Mouse (Mus musculus): Measurements from ENCODE around the gene Ifi35. TPM values are rescaled to one million over a fixed set of nuclear protein-coding genes. Genes with fewer than 3 reads are reported as not detected.
"Not testable (repeated sequence)": the region's sequence is repeated elsewhere in the genome, so short reads cannot be mapped to it uniquely, and the experiment has no call there.

Gene Ifi35
- total RNA-seq, 2 experiments from 2014 or later = 8.6 to 8.7 TPM

GRCm38 (mm10) chr11:101446860-101447259, 1.3 kb upstream of the Ifi35 start:
- not testable (repeated sequence) for DNase-seq (ENCODE audit: low spot score)

DNA sequence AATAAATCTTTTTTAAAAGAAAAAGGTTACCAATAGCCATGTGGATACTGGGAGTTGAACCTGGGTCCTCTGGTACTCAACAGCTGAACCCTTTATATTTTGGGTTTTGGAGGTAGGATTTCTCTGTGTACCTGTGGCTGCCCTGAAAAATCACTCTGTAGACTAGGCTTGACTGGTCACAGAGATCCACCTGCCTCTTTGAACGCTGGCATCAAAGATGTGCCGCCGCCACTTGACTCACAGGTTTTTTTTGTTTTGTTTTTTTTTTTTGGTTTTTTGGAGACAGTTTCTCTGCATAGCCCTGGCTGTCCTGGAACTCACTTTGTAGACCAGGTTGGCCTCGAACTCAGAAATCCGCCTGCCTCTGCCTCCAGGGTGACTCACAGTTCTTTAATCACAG, 421 bp upstream of the Ifi35 start:
- no peak for DNase-seq (ENCODE audit: low spot score)

DNA sequence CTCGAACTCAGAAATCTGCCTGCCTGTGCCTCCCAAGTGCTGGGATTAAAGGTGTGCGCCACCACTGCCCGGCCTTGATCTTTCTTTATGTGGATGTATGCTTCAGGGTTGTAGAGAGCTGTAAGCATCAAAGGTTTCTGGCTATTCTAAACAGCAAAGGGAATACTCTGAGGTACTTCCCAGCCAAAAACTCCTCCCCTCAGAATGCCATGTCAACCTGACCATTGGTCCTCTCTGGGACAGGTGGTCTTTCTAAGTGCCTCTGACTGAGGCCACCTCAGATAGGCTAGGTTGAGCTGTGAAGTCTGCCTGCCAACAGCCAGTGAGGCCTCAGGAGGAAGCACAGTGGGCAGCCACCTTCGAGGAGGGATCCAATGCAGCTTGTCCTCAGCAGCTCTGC, 692 bp downstream of the Ifi35 start:
- no peak for DNase-seq (ENCODE audit: low spot score)

GRCm38 (mm10) chr11:101449596-101449995, 1.4 kb downstream of the Ifi35 start:
- not testable (repeated sequence) for DNase-seq (ENCODE audit: low spot score)

DNA sequence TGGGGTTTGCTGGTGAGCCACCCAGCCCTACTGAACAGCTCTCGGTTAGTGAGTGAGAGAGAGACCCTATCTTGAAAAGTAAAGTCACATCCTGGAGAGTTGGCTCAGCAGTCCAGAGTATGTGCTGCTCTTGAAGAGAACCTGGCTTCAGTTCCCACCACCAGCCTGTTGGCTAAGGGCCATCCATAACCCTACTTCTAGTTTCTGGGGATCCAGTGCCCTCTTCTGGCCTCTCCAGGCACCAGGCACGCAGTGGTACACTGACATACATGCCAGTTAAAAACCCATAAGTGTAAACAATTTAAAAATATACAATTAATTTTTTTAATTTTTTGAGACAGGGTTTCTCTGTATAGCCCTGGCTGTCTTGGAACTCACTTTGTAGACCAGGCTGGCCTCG, 2.2 kb downstream of the Ifi35 start:
- DNase-seq (ENCODE audit: low spot score) = no peak

DNA sequence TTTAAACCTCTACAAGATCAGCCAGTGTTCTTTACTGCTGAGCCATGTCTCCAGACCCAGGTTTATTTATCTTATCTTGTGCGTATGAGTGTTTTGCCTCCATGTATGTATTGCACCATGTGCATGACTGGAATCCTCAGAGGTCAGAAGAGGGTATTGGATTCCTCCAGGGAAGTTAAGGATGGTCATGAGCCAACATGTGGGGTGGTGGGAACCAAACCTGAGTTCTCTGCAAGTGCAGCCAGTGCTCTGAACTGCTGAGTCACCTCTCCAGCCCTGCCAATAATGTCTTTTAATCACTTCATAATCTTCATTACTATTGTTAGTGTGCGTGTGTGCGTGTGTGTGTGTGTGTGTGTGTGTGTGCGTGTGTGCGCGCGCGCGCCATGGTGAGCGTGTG, 3.3 kb downstream of the Ifi35 start:
- DNase-seq (ENCODE audit: low spot score) = no peak

DNA sequence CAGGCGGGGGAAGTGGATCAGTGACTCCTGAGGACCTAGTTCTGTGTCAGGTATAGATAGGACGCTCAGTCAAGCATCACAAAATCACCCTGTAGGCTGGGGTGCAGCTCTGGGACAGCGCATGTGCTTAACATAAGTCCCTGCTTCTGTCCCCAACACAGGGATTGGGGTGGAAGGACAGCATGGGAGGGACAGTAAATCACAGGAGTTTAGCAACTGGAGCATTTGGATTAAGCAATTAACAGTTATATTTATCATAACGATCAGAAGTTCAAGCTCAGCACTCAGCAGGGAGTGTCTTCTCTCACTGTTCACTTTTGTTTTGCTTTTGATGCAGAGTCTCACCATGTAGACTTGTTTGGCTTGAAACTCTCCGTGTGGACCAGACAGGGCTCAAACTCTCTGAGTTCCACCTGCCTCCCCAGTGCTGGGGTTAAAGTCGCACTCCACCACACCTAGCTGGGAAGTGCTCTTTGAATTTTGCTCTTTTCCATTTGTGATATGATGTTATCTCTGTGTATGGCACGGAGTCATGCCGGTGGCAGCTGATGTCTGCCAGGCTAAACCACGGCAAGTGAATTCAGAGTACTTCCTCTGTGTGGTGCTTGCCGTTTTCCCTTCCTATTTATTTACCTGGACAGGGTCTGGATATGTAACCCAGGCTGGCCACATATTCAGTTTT, 4.0 kb downstream of the Ifi35 start:
- DNase-seq (ENCODE audit: low spot score) = no peak

DNA sequence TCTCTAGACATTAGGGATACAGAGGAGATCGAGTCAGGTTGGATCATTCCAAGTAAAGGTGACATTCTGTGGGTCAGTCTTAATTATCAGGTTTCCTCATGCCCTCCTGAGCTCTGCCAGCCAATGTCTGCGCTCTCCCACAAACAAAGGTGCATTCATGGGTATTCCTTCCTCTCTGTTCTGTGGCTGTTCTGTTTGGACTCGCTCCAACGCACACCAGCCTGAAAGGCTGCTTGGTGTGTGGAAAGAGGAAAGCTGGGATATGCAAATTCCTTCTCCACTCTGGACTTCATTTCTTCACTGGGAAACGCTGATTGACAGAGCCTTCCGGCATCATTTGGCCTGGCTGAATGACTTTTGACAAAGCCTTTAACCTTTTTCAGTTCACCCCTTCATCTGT, 6.5 kb downstream of the Ifi35 start:
- no peak for DNase-seq (ENCODE audit: low spot score)

DNA sequence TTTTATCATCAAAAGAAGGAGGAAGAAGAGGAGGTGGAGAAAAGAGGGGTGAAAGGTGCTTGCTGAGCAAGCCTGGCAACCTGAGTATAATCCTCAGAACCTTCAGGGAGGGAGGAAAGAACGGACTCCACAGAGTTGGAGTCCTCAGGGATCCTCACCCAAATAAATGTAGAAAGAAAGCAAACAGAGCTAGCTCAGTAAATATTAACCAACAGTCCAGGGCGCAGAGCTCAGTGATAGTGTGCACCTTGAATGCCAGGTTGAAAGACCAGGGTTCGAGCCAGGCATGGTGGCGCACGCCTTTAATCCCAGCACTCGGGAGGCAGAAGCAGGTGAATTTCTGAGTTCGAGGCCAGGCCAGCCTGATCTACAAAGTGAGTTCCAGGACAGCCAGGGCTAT, 7.4 kb downstream of the Ifi35 start:
- DNase-seq (ENCODE audit: low spot score) = no peak

DNA sequence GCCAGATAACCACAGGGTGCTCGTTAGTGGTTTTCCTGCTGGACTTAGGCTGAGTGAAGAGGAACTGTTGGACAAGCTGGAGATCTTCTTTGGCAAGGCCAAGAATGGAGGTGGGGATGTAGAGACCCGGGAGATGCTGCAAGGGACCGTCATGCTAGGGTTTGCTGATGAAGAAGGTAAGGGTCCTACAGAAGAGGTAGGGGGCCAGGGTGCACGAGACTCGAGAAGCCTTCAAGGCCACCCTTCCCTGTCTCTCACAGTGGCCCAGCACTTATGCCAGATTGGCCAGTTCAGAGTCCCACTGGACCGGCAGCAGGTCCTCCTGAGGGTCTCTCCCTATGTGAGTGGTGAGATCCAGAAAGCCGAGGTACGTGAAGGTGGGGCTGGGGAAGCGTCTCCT, 9.4 kb downstream of the Ifi35 start:
- DNase-seq (ENCODE audit: low spot score) = no peak

GRCm38 (mm10) chr11:101458217-101458616, 10.0 kb downstream of the Ifi35 start:
- DNase-seq (ENCODE audit: low spot score) = no peak

- DNase-seq (ENCODE audit: low spot score) = no peak
Observed at GRCm38 (mm10) chr11:101459716-101460115, 11.5 kb downstream of the Ifi35 start.

DNA sequence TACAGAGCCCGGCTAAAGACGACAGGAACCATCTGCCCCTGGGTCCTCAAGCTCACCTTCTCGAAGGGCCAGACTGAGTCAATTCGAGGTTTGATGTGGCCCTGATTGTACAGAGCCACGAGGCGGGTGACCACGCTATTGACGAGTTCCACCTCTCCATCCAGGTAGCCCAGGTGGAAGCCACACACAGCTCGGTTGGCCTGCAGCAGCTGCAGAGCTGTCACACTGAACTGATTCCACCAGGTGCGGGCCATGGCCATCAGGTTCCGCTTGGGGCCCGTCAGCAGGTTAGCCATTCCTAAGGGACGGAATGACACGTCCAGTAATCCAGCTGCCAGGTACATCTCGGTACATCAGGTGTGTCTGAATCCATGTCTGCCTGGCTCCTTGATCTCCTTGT, 12.1 kb downstream of the Ifi35 start:
- no peak for DNase-seq (ENCODE audit: low spot score)

DNA sequence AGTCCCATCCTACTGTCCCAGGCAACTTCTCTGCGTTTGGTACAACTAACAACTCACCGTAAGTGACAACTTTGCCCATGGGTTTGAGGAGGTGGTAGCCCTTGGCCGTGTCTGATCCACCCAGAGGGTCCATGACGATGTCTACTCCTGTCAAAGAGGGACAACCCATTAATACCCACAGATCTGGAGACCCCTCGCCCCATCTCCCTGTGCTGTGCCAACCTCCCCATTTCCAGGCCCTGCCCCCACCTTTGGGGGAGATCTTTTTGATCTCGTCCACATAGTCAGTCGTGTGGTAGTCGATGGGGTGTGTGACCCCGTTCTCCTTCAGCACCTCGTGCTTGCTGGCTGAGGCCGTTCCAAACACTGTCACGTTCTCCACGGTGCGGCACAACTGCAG, 13.9 kb downstream of the Ifi35 start:
- DNase-seq (ENCODE audit: low spot score) = no peak

- no peak for DNase-seq (ENCODE audit: low spot score)
Observed at GRCm38 (mm10) chr11:101462583-101463440, 14.6 kb downstream of the Ifi35 start.

- DNase-seq (ENCODE audit: low spot score) = no peak
Observed at GRCm38 (mm10) chr11:101464211-101465100, 16.2 kb downstream of the Ifi35 start, which contains the start of gene Rnd2. Gene Rnd2, plus strand, starts transcription at chr11:101464999.

GRCm38 (mm10) chr11:101465101-101465868, 17.1 kb downstream of the Ifi35 start:
- DNase-seq (ENCODE audit: low spot score) = peak; percentile 75

GRCm38 (mm10) chr11:101465869-101466551, 17.8 kb downstream of the Ifi35 start, which contains the start of gene Vat1:
Gene Vat1, minus strand, starts transcription at chr11:101466230.
- DNase-seq (ENCODE audit: low spot score) = peak; percentile 63

- DNase-seq (ENCODE audit: low spot score) = not testable (repeated sequence)
Observed at GRCm38 (mm10) chr11:101466552-101466950, 18.3 kb downstream of the Ifi35 start.

Data from gastrocnemius, adult 18-20 months (tissue).